Mouse (Mus musculus) sigmoid colon, adult 10 weeks (tissue): Measurements from ENCODE around the gene A730046J19Rik. TPM values are rescaled to one million over a fixed set of nuclear protein-coding genes. Genes with fewer than 3 reads are reported as not detected.

Experiments
- polyA plus RNA-seq: library from polyadenylated mRNA; stranded (reverse); fragments of 350-450 nt; fragmentation: Illumina TruSeq; extraction: RNeasy Lipid Tissue Mini Kit (QIAGEN cat#74804); gene quantifications from one replicate; pipeline ENCODE4 v1.2.3, GENCODE M21; 2014; ENCODE audit warnings: low read depth, low replicate concordance

A730046J19Rik gene
- polyA plus RNA-seq, result 0.25 TPM

DNA sequence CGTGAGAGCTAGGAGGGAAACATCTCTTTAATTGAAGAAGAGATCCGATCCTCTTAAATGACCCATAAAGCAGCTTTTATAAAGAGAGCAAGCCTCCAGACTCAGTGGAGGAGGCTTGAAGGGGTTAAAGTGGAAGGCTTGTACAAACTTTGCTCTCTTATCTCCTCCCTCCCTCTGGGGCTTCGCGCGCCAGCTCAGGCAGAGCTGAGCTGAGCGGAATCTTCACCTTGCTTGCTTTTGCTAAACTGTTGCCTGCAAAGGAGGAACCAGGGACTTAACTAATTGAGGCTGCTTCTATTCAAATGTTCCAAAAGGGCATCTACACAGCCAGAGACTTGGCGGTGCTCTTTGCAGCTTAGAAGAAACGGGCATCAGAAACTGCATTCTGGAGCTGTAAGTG is at the start of gene A730046J19Rik:
TSS of gene A730046J19Rik (plus strand) at position 173 of the 400 bp plus-strand sequence.

Other genes starting within 250 kb of the A730046J19Rik start
- gene Dcx, start 220.4 kb upstream of the A730046J19Rik start, polyA plus RNA-seq, result 1.4 TPM
- 25.2 TPM for gene Alg13, start 164.1 kb downstream of the A730046J19Rik start, polyA plus RNA-seq